Mouse (Mus musculus) urinary bladder, postnatal 14 days (tissue): ENCODE measurements at regions not wholly inside any gene's neighbourhood (a gene's known extent, or its start where the extent isn't known, plus 50 kb on each side); places are given as distances from the start of the nearest gene placed in this dataset.

Experiments
- DNase-seq: peaks from one replicate; pipeline ENCODE4 v3.0.0; 2021; ENCODE audit warnings: low spot score

DNA sequence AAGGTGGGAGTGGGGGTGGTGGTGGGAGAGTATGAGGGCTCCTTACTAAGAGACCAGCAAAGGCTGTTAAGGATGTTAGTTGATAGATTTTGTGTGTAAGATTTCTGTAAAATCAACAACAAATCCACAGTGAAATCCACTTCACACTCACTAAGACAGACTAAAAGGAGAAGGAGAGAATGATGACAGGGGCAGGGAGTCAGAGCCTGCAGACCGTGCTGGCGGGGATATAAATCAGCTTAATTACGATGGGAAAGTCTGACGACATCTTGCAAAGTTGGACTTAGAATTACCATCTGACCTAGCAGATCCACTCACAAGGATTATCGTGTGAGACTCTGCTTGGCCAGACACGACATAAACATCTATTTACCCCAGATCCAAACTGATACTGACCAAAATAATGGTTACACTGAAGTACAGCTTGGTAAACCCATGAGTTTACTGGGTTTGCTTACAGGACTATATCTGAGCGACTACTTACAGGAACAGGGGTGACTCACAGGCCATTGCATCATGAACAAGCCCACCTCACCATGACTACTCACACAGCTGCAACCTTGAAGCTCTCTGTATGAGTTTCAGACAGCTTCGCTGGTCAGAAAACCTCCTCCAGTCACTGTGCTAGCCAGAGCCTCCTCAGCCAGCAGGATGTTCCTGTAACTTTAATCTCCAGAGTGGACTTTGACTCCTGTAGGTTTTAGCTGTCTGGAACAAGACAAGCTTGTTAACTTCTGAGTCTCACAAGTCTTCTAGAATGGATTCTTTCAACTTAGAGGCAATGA, 50.5 kb upstream of the Ednra start:
- DNase-seq, result peak; percentile 23

DNA sequence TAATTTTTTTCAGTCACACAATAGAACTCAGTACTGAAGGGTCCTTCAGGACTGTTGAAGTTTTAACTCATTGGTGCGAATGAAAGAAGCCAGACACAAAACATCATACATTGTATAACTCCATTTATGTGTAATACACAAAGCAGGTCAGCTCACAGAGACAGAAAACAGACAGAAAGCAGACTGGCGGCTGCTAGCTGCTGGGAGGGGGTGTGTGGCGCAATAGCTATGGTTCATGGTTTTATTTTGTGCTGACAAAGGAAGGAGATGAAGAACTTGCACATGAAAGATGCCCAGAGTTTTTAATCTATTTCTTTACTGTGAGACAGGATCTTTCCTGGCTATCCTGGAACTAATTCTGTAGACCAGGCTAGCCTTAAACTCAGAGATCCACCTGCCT, 51.3 kb upstream of the Ednra start:
- DNase-seq, result no peak

DNA sequence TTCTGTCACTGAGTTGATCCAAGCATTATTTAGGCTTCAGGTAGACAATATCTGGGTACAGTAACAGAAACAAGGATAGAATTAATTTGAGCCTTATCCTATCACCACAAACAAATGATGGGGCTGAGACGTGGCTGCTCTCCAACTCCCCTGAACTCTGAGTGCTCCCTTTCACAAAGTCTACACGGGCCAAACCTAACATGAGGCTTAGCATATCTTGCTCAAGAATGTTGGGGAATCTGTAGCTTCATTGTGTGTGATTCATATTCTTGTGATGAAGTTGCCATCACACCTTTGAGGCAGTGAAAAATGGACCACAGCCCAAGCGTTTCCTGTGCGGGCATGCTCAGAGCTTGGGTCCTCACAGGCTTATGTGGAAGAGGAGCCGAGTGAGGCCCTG, 53.3 kb upstream of the Ednra start:
- DNase-seq, result no peak

DNA sequence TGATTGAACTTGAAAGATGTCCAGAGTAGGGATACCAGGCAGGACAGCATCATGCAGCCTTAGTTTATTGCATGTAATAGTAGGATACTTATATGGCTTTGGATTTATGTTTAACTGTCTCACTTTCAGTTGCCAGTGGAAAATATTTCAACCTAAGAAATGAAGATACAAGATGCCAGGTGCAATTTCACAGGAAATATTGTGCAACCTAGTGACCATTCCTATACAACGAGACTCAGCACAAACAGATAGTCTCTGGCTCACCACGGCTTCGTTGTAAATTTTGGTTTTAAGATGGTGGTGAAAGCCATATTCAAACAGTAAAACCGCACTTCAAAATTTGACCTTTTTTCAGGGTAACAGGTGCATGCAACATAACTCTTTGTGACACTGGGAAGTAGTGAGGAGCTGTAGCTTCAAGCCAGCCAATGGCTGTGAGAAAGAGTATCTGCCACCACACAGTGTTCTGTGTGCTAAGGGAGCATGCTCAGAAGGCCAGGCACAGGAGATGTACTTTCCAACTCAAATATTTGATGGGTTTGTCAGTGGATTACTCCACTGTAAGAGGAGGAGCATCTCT, 61.5 kb upstream of the Ednra start:
- no peak for DNase-seq

DNA sequence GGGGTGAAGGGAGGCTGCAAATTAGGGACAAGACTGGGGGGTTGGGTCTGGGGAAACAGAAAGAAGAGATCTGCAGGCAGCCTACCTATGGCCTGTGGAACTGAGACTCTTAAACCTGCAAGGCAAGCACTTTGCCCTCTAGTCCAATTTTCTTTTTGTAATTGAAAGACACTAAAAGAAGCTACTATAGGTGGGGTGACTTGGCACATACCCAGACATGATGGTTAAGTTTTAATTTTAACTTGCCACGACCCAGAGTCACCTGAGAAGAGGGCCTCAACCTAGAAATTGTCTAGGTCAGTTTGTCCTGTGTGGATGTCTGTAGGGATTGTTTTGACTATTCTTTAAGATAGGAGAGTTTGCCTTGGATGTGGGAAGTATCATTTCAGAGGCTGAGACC, 70.6 kb upstream of the Ednra start:
- DNase-seq, result no peak

DNA sequence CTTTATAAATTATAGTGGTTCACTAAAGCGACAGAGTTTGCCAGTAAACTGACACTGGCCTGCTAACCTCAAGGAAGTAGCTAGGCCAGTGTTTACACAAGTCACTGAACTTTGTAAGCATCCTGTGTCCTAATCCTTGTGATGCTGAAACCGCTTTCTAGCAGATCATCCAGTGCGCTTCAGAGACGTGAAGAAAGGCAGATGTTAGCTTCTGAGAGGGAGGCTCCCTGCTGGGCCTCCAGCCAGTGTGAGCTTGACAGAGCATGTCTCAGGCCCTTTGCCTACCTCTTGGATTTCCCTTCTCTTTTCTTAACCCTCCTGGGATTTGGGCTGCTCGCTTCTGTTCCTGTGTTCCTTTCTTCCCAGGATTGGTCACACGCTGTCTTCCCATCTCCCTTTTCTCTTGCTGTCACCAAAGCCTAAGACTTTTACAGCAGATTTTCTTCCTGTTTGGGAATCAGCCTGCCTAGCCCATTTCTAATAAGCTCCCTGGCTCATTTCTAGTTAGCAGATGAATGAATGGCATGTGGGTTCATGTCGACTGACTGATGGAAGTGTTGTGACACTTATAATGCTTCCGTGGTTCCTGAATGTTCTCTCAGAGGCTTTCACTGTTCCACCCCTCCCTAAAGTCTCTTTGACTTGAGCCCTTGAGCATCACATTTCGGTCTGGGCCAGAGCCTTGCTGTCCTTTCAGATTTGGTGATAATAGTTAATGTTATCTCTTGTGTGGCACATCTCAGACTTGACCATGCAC, 79.1 kb upstream of the Ednra start:
- peak; percentile 7 for DNase-seq

DNA sequence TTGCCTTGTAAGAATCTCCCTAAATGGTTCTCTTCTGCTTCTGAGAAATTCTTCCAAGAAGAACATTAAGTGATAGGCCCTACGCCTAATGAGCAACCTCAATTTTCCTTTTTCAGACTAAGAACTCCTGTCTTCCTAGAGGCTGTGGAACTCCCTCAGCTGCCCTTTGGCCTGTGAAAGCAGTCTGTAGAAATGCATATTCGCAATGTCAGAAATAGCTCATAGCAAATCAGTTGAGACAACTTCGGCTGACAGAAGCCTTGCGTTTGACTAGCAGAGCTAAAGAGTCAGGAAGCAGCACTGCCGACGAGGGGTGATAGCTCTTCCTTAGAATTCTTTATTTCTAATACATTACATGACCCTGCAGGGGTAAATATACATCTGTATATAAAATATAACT, 80.3 kb upstream of the Ednra start:
- no peak for DNase-seq

DNA sequence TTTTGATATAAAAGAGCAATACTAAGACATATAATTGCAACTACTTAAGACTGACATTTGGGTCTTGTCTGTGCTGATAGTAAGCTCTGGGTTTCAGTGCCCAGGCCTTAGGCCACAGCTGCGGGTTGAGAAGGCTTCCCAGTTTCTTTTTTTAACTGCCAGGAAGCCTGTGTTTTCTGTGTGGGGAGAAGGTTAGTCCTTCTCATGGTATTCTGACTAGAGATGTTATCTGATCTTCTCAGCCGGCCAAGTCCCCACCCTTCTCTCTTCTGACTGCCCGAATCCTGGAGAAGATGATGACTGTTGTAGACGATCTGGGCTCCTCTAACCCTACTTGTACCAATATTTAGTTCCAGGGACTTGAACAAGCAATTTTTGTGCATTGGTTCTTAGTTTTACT, 80.7 kb upstream of the Ednra start:
- DNase-seq, result no peak

DNA sequence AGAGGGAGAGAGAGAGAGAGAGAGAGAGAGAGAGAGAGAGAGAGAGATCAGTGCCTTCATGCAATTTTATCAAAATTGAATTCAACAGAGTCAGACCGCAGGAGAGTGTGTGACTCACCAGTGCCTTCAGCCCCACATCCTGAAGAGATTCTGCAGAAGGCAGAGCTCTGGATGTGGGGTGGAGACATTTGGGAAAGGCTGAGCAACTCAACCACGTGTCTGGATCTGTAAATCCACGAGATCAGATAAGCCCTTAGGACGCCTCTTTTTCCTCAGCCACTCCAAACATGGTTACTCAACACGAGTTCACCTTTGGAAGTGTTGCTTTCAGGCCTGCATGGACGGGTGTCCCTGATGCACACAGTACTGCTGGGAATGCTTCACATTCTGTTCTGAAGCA, 81.4 kb upstream of the Ednra start:
- peak; percentile 9 for DNase-seq

DNA sequence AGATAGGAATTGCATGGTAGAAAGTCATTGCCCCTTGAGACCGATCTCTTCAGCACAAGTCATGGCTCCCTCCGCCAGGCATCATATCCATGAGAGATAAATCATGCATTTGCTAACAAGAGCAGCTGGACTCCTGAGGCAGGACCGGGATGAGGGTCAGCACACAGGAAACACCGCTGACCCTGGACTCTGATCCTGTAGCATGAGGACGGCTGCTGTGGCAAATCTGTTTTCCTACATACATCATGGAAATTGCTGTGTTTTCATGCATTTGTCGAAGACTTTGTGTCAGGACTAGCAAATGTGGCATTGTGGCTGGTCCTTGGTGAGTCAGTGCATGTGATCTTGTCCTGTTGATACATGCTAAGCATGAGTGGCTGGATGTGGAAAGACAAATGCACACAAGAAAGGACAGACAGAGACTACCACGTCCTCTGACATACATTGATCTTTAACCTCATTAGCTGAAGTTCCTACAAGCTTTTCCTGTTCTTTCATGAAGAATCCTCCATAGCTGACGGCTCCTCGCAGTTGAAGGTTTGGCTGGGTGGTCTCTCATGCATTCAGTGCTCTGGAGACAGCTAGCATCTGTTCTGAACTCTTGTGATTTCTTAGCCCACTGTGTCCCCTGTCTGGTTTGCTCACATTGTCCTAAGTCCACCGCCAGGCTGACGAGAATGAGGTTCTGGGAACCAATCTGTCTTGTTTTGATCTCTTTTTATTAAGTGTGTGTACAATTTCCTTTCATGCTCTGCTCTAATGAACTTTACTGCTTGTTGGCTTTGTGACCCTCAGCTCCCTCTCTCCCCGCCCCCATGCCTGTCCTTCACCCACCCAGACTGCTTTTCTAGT, 90.8 kb upstream of the Ednra start:
- no peak for DNase-seq

DNA sequence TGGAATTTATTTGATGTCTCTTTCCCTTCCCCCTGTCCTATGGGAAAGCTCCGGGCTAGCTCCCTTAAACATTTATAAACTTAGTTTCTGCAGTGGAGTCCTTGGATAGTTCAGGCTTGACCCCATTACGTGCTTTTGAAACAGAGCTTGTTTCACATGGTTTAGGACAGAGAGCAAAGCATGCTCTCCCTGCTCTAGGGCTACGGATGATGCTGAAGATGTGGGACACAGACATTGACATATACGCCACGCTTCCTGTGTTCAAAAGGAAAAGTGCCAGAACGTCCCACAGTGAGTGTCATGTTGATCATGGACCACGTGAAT, 91.3 kb upstream of the Ednra start:
- no peak for DNase-seq

DNA sequence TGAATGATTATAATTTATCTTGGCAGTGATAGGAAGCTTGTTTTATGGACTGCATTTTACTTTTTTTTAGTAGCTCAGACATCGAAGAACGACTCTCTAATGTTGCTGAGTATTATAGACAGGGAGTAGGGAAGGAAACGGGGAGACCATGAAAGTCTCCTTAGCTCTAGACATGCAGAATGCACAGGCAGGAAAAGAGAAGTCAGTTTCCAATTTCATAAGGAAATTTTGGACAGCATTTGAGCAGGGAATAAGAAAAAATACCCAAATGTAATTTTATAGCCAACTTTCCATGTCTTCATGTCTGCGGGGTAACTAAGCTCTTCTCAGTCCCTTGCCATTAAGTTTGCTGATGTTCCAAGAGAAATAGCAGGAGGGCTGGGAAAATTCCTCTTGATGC, 92.0 kb upstream of the Ednra start:
- DNase-seq, result no peak

DNA sequence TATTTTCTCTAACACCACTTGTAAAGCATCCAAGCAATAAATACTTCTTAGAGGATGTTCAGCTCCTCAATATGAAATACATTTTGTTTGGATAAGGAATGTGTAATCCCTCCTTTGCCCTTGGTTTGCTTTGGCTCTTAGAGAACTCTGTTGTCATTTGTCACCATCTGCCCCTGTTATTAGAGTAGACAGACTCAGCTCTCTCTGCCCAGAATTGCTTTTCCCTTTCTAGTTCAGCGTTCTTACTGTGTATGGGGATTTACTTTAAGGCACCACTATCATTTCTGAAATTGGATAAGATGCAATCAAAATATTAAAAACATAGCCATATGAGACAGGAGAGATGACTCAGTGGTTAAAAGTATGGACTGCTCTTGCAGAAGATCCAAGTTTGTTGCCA, 101.5 kb upstream of the Ednra start:
- DNase-seq, result no peak

DNA sequence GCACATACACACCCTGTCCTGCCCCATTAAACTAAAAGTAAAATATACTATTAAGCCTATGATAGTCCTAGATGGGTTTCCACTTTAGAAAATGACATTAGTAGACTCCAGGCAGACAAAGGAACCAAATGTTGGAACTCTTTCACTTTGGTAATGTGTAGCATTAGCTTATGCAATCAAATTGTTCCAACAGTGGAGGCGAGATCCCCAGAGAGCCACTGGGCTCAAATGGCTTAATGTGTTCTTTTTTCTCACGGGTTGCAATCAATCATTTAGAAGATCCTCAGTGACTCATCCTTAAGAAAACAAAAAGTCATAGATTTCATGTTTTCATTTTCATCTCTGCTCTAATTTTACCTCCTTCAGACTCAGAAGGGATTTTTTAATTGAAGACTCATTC, 102.0 kb upstream of the Ednra start:
- no peak for DNase-seq

DNA sequence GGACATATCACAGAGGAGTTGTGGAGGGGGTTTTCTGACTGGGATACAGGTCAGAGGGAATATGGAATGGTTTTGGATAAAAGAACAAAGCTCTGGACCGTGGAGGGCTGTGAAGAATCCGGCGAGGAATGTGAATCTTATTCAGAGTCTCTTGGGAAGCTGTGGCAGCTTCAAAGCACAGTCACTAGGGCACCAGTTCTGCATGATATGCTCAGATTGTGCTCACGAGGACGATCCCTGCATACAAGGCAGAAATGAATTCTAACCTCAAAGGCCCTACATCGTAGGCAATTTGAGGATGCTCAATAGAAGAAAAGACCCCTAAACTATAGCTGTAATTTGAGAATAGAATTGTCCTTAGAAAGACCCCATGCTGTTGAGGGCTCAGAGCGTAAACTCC, 103.8 kb upstream of the Ednra start:
- DNase-seq, result no peak

DNA sequence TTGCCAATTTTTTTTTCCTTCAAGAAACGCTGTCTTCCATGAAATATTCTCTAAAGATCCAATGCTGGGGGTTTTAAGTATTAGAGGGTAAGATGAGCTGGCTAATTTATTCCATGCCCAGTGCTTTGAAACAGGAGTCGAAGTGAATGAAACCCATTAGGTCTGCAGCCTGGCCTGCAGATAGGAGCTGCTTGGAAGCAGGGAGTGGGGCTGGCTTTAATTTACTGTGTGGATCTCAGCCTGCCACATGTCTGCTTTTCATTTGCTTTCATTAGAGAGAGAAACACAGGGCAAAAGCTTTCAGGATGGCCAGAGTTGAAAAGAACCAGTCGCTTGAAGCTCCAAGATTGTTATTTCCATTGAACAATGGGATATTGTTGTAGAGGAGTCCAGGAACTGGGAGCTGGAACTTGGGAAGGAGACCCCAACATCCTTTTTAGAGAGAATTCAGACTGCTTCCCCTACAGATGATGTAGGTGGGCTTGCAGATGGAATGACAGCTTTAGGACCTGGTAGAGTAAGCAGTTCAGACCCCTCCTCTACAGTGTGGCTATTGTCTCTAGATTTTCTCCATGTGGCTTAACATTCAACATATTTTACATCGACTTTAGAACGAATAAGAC, 105.0 kb upstream of the Ednra start:
- no peak for DNase-seq

DNA sequence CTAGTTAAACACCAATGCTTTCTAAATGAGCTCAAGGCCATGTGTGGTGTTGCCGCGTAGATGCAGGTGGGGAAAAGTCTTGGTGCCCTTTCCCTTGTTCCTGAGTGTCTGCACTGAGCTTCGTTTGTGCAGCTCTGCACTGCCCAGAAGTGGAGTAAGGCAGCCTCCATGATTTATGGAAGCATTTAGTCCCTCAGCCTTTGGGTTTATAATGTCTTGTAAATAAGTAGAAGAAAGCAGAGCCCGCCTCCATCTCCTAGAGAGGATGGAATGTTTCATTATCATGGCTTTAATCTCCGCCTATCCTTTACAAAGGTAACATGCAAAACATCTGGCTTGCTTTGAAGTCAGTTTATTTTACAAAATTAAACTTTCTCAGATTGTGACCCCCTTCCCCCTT, 105.5 kb upstream of the Ednra start:
- DNase-seq, result no peak

DNA sequence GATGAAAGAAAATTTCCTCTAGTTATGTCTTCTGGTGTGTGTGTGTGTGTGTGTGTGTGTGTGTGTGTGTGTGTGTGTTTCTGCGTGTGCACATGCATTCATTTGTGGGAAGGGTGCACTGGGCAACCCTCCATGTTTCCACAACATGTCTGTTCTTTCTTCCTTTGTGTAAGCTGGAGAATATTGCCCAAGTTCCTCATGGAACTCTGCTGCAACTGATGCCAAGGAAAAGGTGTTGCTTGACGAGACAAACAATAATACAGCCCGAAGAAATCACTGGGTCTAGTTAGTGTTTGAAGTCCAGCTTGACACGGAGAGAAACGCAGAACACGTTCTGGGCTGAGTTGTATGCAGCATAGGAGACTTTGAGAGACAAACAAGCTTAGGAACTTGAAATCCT, 110.0 kb upstream of the Ednra start:
- DNase-seq, result no peak

DNA sequence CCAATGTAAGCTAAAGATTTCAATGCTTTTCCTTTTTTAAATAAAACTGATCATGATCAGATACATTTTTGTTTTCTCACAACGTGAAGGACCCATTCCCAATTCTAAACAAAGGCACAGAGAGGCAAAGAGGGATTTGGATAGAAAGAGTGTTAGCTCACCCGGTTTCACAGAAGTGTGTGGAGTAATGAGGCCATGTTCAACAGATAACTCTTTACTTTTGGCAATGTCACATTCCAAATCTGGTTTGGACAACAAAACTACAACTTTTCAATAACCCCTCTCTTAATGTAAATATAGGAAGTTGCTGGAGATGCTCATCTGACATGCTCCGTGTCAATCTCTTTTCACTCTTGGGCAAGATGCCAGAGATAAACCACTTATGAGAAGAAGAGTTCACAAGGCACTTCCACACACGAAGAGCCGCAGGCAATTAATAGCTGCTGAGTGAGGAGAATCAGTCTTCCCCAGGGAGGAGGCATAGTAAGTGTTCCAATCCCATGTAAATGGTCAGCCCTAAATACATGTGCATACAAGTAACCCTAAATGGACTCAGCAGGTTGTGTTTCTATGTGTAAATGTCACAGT, 112.7 kb upstream of the Ednra start:
- DNase-seq, result no peak

DNA sequence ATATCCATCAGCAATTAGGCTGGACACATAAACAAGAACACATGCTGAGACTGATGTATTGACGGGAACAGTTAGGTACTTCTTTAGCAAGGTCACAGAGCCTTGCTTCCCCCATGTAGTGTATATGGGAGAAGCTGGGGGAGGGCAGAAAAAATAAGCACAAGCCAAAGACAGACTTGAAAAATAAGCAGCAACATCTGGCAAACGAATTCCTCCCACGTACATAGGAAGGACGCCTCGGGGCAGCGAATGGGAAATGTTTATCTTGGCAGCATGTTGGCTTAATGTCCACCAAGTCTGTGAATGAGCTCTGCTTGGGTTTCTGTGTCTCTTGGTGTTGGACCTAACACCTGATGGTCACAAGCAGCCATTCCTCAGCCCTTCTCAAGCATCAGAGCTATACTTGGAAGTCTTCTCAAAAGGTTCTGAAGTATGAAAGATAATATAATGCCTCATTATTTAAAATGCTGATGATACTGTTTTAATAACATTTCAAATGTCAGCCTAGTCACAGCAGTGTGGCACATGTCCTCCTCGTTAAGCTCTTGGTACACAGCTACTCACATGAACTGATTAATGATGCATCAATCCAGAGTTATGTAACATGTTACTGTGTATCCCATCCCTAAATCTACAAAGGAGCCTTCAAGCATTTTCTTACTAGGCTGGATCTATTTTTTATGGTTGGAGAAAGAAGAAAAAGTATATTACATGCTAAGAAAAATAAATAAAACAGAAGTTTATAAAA, 118.3 kb upstream of the Ednra start:
- DNase-seq, result no peak

DNA sequence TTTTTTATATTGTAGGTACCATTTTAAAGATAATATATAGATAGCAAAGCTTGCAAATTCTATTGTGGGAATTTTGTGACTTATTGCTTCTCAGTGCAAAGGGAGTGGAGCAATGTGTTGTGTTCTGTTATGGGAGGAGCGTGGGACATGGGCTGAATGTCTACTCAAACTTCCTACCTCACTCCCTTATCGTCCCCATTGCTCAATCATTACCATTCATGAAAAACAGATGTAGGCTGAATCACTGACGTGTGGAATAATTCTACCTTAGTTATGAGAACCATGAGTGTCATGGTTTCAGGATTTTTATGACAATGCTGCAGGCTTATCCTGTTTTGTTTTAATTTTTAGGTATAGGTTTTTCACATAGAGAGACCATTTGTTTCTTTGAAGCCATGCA, 119.0 kb upstream of the Ednra start:
- no peak for DNase-seq
